Mouse (Mus musculus) retina, embryonic 14.5 days (tissue): Measurements from ENCODE around the gene Qpct.

Experiments used
- DNase-seq: peaks from one replicate; pipeline ENCODE4 v3.0.0-alpha.2; 2015; ENCODE audit warnings: low spot score

Qpct gene

DNA sequence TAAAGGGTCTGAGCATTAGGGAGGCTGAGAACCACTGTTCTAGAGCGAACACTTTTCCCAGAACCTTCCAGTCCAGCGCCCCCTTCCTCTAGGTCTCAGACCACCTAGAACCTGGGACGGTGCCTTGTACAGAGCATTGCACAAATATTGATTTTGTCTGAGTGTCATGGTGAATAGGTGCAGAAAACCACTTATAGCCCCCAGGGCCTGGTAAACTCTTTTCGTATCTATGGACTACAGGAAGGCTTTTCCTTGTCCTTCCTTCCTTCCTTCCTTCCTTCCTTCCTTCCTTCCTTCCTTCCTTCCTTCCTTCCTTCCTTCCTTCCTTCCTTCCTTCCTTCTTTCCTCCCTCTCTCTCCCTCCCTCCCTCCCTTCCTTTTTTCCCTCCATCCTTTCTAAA lies at the start of gene Qpct:
TSS of gene Qpct (plus strand) at position 301 of the 400 bp plus-strand sequence.
- DNase-seq = no peak

- DNase-seq = no peak
Observed at GRCm38 (mm10) chr17:79013625-79014024, 38.1 kb upstream of the Qpct start.

DNA sequence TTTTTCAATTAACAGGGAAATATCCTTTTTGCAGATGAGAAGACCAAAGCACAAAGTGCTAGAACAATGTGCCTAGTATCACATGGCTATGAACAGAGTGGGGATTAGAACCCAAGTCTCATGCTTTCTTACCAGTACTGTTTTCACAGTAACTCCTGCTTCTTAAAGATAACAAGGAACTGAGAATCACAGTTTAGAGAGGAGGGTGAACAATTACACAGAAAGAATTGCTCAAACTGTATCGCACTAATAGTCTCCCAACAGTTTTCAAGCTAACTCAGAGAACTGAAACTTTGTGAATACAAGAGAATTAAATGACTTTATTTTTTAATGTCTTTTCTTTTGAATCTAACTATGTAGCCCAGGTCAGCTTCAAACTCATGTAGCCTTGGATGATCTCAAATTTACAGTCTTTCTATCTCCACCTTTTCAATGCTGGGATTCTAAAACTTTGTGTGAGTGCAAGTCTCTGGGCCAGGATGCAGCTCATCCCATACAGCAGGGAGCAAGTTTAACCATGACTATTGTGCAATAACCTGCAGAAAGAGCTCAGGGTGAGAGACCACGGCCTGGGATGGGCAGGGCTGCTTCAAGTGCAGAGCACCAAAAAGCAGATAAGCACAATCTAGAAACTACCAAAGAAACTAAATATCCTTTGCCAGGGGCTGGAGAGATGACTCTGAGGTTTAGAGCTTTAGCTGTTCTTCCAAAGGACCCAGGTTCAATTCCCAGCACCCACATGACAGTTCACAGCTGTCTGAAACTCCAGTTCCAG lies 36.6 kb upstream of the Qpct start:
- no peak for DNase-seq

DNA sequence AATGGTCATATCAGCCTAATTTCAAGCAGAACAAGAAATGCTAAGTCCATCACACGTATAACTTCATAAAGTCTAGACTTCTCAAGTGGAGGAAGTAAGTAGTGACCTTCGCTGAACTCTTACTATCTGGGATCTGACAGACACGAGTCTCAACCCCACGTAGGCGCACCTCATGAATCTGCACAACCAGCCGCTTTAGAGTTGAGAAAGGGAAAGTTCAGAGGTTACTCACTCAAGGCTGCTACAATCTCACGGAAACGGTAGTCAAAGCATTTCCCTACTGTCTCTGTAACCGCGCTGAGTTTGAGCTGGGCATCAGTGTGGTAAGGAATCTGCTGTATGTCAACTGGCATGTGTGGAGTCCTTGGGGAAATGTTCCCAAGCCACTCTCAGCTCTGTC lies 35.9 kb upstream of the Qpct start:
- DNase-seq = no peak

DNA sequence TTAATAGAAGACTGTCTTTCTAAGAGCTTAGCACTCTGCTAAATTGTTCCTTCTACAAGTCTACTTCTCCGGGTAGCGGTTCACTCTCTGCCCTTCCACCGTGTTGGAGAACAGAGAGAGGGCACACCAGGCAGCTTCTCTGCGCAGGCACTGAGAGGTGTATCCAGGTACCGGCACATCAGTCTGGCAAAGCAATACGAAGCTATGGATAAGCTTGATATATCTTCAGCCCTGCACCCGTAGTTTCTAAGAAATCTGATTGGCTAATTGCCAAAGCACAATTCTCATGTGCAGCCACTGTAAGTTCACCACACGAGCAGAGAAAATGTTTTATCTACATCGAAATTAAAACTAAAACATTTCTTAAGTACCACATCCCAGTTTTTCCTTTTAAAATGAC lies 33.3 kb upstream of the Qpct start:
- no peak for DNase-seq

- peak; percentile 50 for DNase-seq
Observed at GRCm38 (mm10) chr17:79019726-79020207, 31.9 kb upstream of the Qpct start.

GRCm38 (mm10) chr17:79020208-79020983 lies 31.3 kb upstream of the Qpct start, which contains the start of gene Prkd3:
Gene Prkd3 (minus strand): TSS chr17:79020816.
- peak; percentile 78 for DNase-seq

- no peak for DNase-seq
Observed at GRCm38 (mm10) chr17:79020984-79021335, 30.7 kb upstream of the Qpct start.

GRCm38 (mm10) chr17:79022746-79023145 lies 29.0 kb upstream of the Qpct start:
- no peak for DNase-seq

- no peak for DNase-seq
Observed at GRCm38 (mm10) chr17:79024544-79024943, 27.2 kb upstream of the Qpct start.

- DNase-seq = no peak
Observed at GRCm38 (mm10) chr17:79029226-79029625, 22.5 kb upstream of the Qpct start.

- no peak for DNase-seq
Observed at GRCm38 (mm10) chr17:79031569-79031968, 20.1 kb upstream of the Qpct start.

- DNase-seq = no peak
Observed at GRCm38 (mm10) chr17:79032782-79033181, 18.9 kb upstream of the Qpct start.

DNA sequence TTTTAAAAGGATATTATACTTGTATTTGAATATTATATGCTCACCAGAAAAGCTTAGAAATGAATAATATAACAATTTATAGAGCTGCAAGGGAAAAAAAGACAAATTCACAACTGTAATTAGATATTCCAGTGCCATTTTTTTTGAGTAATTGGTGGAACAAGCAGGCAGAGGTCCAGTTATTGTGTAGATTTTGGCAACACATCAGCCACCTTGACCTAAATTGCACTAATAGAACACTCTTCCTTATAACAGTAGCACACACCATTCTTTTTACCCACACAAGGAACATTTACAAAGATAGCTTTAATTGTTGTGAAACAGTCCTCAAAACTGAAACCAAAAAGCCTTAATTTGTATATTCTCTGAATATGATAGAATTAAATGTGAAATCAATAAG lies 12.0 kb upstream of the Qpct start:
- peak; percentile 51 for DNase-seq

DNA sequence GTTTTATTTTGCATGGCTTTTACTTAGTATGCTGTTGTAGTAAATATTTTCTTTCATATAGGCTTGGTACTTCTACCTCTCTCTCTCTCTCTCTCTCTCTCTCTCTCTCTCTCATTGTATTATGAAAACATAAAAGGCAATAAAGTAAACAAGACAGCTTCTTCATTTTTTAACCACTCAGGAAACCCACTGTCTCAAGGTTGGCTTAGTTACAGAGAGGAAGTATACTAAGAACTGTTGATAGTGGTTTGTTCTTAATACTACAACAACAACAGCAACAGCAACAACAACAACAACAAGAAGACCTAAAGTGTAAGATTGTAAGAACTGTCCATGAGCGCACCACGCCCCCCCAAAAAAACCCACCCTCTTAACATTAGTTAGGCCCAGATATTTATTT lies 8.0 kb upstream of the Qpct start:
- no peak for DNase-seq

DNA sequence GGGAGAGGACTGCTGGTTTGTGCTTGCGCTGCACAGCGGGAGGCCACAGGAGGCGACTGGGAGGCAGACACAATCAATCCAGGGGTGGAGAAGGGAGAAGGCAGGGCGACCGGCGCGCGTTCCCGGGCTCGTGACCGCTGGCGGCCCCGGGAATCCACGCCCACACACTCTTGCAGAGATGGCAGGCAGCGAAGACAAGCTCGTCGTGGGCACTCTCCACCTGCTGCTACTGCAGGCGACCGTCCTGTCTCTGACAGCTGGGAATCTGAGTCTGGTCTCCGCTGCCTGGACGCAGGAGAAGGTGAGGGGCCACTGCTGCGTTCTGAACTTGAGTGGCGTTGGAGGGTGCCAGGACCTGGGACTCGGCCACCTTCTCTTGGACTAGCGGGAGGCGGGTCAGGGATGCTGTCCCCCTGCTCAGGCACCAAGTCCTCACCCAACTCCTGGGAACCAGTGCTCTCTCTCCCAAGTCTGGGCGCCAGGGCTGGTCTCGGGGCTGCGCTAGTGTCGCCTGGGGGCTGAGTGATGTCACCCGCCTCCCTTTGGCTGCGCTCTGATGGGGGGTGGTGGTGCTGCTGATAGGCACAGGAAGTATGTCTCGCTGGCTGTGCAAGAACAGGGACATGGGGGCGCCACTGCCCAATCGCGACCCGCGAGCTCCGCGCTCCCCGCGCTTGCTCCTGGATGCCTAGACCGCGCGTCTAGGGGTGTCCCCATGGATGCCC lies 544 bp downstream of the Qpct start:
- peak; percentile 64 for DNase-seq

DNA sequence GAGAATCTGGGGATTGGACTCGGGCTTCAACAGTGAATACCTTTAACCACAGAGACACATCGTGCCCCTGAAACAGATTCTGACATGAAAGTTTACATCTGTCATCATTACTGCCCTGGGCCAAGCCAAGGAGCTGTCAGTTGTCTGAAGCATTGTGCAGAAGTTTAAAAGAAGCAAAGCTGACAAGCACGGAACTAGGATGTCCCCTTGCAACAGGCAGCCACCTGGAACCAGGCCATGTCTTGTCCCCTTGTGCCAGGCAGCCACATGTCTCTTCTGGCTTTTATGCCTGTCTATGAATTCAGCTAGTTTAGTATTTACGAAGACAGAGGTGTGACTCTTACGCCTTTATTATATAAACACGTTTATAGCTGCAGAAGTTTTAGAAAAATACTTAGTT lies 6.6 kb downstream of the Qpct start:
- DNase-seq = no peak

- no peak for DNase-seq
Observed at GRCm38 (mm10) chr17:79060221-79060620, 8.5 kb downstream of the Qpct start.

DNA sequence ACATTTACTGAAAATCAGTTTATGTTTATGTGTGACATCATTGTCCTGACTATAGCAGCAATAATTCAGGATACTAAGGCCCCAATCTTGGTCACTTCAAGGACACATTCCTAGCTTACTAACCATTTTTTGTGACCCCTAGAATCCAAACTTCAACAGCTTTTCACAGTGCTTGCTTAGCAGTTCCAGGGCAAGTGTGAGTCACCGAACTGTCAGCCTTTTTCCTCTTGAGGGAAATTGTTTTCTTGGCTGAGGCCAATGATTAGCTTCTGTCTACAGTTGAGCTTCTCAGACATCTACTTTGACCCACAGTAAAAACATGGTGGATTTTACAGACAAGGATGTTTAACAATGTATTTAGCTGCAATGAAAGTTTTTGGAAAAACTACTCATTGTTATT lies 12.5 kb downstream of the Qpct start:
- no peak for DNase-seq

- DNase-seq = no peak
Observed at GRCm38 (mm10) chr17:79068581-79068980, 16.9 kb downstream of the Qpct start.

DNA sequence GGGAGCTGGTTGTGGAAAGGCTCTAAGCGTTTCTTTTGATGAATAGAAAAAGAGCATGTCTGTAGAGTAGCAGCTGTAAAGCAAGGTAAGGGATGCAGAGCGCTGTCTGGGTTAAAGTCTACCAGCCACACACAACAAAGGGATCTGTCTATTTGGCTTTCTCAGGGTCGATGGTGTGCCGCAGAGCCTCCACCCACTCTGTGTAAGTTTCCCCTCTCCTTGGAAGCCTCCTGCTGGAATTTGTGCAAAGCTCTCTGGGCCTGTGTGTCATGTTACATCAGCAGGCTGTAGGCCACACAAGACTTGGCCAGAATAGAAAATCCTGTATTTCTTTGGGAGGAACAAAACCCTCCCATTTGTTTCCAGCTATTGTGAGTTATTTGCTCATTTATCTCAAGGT lies 17.3 kb downstream of the Qpct start:
- DNase-seq = no peak

GRCm38 (mm10) chr17:79069766-79070480 lies 18.2 kb downstream of the Qpct start:
- no peak for DNase-seq
